Mouse (Mus musculus) intestine, embryonic 15.5 days (tissue): ENCODE results near the gene Tcf7l1. TPM values are rescaled to one million over a fixed set of nuclear protein-coding genes. Genes with fewer than 3 reads are reported as not detected.
A peak's percentile ranks its signal among the peaks of the same experiment; 100 is the strongest.

ENCODE experiments used
- ATAC-seq: fragments of 200-750 bp; cut with Nextera tagmentation; 2 replicates; pipeline ENCODE4 v1.8.0; 2017; ENCODE audit warnings: moderate TSS enrichment, moderate library complexity
- H3K27ac ChIP-seq: fragments of 300-500 bp; sonication (generic); 2 replicates; pipeline ENCODE4 v1.5.1; 2015; ENCODE audit warnings: mild to moderate bottlenecking, inconsistent platforms
- H3K27me3 ChIP-seq: fragments of 300-500 bp; sonication (generic); replicated peaks from 2 replicates; pipeline ENCODE4 v1.6.1; 2015; ENCODE audit warnings: inconsistent platforms
- H3K36me3 ChIP-seq: fragments of 300-500 bp; sonication (generic); 2 replicates; pipeline ENCODE4 v1.6.1; 2015; ENCODE audit warnings: inconsistent platforms
- H3K4me1 ChIP-seq: fragments of 300-500 bp; sonication (generic); replicated peaks from 2 replicates; pipeline ENCODE4 v1.6.1; 2015; ENCODE audit warnings: inconsistent platforms
- H3K4me2 ChIP-seq: fragments of 300-500 bp; sonication (generic); replicated peaks from 2 replicates; pipeline ENCODE4 v1.6.1; 2015; ENCODE audit warnings: mild to moderate bottlenecking, inconsistent platforms
- H3K4me3 ChIP-seq: fragments of 300-500 bp; sonication (generic); replicated peaks from 2 replicates; pipeline ENCODE4 v1.5.1; 2015; ENCODE audit warnings: inconsistent platforms
- H3K9ac ChIP-seq: fragments of 300-500 bp; sonication (generic); 2 replicates; pipeline ENCODE4 v1.6.1; 2015; ENCODE audit warnings: inconsistent platforms
- H3K9me3 ChIP-seq: fragments of 300-500 bp; sonication (generic); 2 replicates; pipeline ENCODE4 v1.6.1; 2016; ENCODE audit warnings: inconsistent platforms
- WGBS: fragments of 180-500 bp; shearing (Covaris S2); methylation state at CpG from one replicate; pipeline ENCODE4 v1.1.7; 2015; 5-methylcytosine and 5-hydroxymethylcytosine counted together
- polyA plus RNA-seq: library from polyadenylated mRNA; unstranded; fragments of >200 nt; fragmentation: Nextera tagmentation; extraction: Ambion mirVana; gene quantifications from 2 replicates; pipeline ENCODE4 v1.2.1, GENCODE M21; 2015

Gene Tcf7l1
- polyA plus RNA-seq, 1 experiment from 2014 or later, result 15.0 TPM

DNA sequence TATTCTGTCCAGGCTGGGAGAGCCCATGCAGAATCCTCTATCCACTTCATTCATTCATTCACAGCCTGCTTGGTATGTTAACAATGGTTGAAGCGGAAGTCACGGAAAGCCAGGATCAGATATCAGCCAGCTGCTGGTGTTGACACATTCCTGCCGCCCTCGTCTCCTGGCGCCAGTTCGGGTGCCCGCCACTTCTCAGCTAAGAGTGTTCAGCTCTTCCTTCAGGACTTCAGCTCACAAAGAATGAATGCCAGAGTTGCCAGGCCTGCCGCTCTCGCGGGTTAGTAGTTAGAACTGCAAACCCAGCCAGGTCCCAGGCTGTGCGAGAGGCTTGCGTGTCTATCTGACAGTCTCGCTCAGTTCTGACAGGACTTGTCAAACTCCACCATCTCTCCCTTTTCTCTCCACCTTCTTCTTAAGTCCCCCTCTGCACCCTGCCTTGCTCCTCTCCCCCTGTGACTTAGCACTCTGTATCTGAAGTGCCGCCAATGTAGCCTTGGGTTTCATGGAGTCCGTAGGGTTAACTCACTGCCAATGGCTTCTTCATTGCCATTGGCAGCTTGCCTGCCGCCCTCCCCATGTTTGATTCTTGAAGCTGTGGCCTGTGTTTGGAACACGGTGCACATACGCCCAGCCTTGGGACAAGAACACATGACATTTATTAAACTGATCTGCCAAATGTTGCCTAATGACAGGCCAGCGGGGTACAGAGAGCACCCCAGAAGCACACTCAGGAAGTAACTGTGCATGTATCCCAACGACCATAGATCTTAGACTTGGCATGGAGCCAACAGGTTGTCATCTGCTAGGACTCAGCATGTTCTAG, 48.2 kb downstream of the Tcf7l1 start:
- 35% methylated on average over 20 of the region's 20 CpGs for WGBS
- H3K27me3 ChIP-seq, result no peaks in the 10 kb centered on the region
- no peak overlapping the region for H3K9ac ChIP-seq
- peaks cover 53% of the 10 kb centered on the region for H3K4me1 ChIP-seq
- H3K9me3 ChIP-seq, result no peaks in the 10 kb centered on the region
- H3K36me3 ChIP-seq, result no peaks in the 10 kb centered on the region
- peak overlapping the region; percentile 37 for H3K4me2 ChIP-seq
- no peak overlapping the region for H3K4me3 ChIP-seq
- peak; percentile 60 for ATAC-seq
- peak overlapping the region; percentile 55 for H3K27ac ChIP-seq

DNA sequence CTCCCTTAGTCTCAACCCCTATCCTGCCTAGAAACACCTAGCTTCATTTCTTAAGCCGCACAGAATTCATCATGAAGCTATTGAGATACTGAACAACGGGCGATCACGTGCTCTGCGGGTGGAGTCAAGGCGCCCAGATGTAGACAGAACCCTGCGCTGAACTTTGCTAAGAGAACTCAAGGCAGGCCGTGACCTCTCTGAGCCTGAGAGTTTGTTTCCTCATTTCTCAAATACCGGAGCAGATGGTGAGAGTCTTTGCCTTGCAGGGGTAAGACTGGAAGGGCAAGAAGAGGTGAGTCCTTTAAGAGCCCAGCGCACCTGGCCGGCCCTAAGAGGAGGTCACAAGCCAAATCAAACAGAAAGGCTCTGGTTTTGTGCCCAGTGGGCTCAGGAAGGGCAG, 52.2 kb downstream of the Tcf7l1 start:
- no peak overlapping the region for H3K27ac ChIP-seq
- 77% methylated on average over 11 of the region's 11 CpGs for whole genome bisulfite sequencing
- ATAC-seq, result no peak

DNA sequence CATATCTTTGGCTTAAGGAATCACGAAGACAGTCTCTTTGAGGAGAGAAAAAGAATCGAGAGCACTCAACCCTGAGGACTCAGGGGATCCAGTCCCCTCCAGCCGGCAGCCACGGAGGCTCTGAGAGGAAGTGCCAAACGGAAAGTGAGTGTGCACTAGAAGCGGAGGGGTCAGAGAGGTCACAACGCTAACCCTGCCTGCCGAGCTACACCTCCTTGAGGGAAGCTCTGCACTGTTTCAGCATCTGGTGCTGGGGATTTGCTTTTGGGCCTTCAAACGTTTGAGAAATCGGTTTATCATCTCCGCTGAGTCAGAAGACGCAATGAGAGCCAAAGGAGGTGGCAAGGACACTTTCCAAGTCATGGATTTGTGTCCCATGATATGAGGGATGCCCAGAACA, 53.8 kb downstream of the Tcf7l1 start:
- Histone ChIP-seq H3K4me3 (no peak overlapping the region), H3K4me2 (no peak overlapping the region), H3K27ac (no peak overlapping the region), H3K36me3 (no peaks in the 10 kb centered on the region), H3K9me3 (no peaks in the 10 kb centered on the region), H3K9ac (no peak overlapping the region), H3K4me1 (peaks cover 17% of the 10 kb centered on the region), H3K27me3 (no peaks in the 10 kb centered on the region)
- ATAC-seq, result no peak
- WGBS, result 31% methylated on average over 12 of the region's 12 CpGs

More for the DNA sequence above, 52.2 kb downstream of the Tcf7l1 start:
- H3K4me2 ChIP-seq, result no peak overlapping the region
- H3K9ac ChIP-seq, result no peak overlapping the region
- H3K4me3 ChIP-seq, result no peak overlapping the region
- H3K36me3 ChIP-seq, result no peaks in the 10 kb centered on the region
- no peaks in the 10 kb centered on the region for H3K9me3 ChIP-seq
- H3K4me1 ChIP-seq, result peaks cover 32% of the 10 kb centered on the region
- no peaks in the 10 kb centered on the region for H3K27me3 ChIP-seq

DNA sequence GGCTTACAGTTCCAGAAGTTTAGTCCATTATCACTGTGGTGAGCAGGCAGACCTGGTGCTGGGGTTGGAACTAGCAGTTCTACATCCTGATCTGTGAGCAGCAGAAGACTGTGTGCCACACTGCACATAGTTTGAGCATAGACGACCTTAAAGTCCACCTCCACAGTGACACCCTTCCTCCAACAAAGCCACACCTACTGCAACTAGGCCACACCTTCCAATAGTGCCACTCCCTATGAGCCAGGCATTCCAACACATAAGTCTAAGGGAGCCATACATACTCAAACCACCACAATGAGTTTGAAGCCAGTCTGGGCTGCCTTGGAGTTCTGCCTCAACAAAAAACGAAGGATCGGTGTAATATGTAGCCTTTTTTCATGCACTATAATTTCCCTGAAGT, 55.7 kb downstream of the Tcf7l1 start:
- Histone ChIP-seq H3K9me3 (no peaks in the 10 kb centered on the region), H3K4me3 (no peak overlapping the region), H3K36me3 (no peaks in the 10 kb centered on the region), H3K9ac (no peak overlapping the region), H3K27me3 (no peaks in the 10 kb centered on the region), H3K4me1 (peaks cover 16% of the 10 kb centered on the region), H3K27ac (no peak overlapping the region), H3K4me2 (no peak overlapping the region)
- ATAC-seq, result peak; percentile 26; the same call in 1 of the 2 replicates
- 87% methylated on average over 3 of the region's 3 CpGs for WGBS

GRCm38 (mm10) chr6:72732109-72732508, 56.9 kb downstream of the Tcf7l1 start:
- Histone ChIP-seq H3K9ac (no peak overlapping the region), H3K4me1 (peaks cover 9% of the 10 kb centered on the region), H3K27ac (no peak overlapping the region), H3K27me3 (no peaks in the 10 kb centered on the region), H3K9me3 (no peaks in the 10 kb centered on the region), H3K36me3 (no peaks in the 10 kb centered on the region), H3K4me3 (no peak overlapping the region), H3K4me2 (no peak overlapping the region)
- no peak for ATAC-seq
- WGBS, result 81% methylated on average over 4 of the region's 4 CpGs

DNA sequence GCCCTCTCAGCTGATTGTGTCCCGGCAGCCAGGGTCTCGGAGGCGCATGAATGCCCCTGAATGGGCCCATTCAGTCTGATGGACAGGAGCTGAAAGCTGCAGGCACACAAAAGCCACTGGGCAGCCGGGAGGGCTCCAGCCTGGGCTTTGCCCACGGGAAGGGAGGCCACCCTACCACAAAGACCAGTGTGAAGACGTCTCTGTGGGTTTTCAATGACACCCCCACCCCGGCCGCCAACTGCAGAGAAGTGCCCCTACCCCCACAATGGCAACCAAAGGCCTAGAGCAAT, 58.5 kb downstream of the Tcf7l1 start:
- no peaks in the 10 kb centered on the region for H3K27me3 ChIP-seq
- peaks cover 6% of the 10 kb centered on the region; the same call in 1 of the 2 replicates for H3K4me1 ChIP-seq
- no peaks in the 10 kb centered on the region for H3K36me3 ChIP-seq
- ATAC-seq, result no peak
- no peak overlapping the region for H3K27ac ChIP-seq
- H3K9me3 ChIP-seq, result no peaks in the 10 kb centered on the region
- no peak overlapping the region for H3K4me2 ChIP-seq
- WGBS, result 77% methylated on average over 8 of the region's 8 CpGs
- no peak overlapping the region for H3K4me3 ChIP-seq
- H3K9ac ChIP-seq, result no peak overlapping the region

- peaks cover under 1% of the 10 kb centered on the region; the same call in 1 of the 2 replicates for H3K4me1 ChIP-seq
- H3K27ac ChIP-seq, result no peak overlapping the region
- no peaks in the 10 kb centered on the region for H3K27me3 ChIP-seq
- 76% methylated on average over 14 of the region's 14 CpGs for WGBS
- H3K4me2 ChIP-seq, result no peak overlapping the region
- H3K4me3 ChIP-seq, result no peak overlapping the region
- H3K9me3 ChIP-seq, result no peaks in the 10 kb centered on the region
- H3K9ac ChIP-seq, result no peak overlapping the region
- no peaks in the 10 kb centered on the region for H3K36me3 ChIP-seq
- no peak for ATAC-seq
Measured at GRCm38 (mm10) chr6:72729831-72730559, 59.1 kb downstream of the Tcf7l1 start.

- Histone ChIP-seq H3K27ac (no peak overlapping the region), H3K4me2 (no peak overlapping the region), H3K9me3 (no peaks in the 10 kb centered on the region), H3K9ac (no peak overlapping the region), H3K4me3 (no peak overlapping the region), H3K4me1 (peaks cover 9% of the 10 kb centered on the region), H3K36me3 (no peaks in the 10 kb centered on the region), H3K27me3 (no peaks in the 10 kb centered on the region)
- 61% methylated on average over 6 of the region's 6 CpGs for WGBS
- ATAC-seq, result no peak
Measured at GRCm38 (mm10) chr6:72727826-72728225, 61.2 kb downstream of the Tcf7l1 start.

GRCm38 (mm10) chr6:72724494-72725180, 64.4 kb downstream of the Tcf7l1 start:
- peak; percentile 46; the same call in 1 of the 2 replicates for ATAC-seq
- Histone ChIP-seq H3K36me3 (no peaks in the 10 kb centered on the region), H3K4me3 (no peak overlapping the region), H3K27ac (no peak overlapping the region), H3K4me1 (peaks cover 13% of the 10 kb centered on the region), H3K27me3 (no peaks in the 10 kb centered on the region), H3K9me3 (no peaks in the 10 kb centered on the region), H3K4me2 (no peak overlapping the region), H3K9ac (no peak overlapping the region)
- 48% methylated on average over 8 of the region's 8 CpGs for WGBS

DNA sequence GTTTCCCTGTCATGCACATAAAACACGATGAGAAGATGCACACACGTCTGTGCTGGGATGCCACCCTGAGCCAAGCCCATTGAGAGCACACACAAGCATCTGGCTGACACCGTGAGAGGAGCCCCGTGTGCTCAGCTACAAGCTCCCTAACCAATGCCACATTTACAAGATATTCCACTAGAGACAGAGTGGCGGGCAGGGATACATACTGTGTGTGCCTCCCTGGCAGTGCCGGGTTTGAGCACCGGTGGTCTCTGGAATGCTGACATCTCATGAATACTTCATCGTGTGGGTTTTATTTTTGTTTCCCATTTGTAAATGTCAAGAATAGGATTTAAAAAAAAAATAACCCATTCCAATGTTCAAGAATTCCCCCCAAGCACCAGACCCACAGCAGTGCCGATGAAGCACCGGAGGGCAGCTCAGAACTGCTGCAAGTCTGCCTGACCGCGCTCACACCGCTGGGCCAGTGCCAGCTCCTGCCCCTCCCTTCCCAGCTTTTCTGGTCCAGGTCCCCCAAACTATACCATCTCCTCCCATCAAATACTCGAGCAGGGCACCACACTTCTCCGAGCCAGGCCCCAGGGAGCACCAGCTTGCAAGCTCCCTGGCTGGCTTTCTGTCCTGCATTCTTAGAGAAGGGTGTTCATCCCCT, 65.2 kb downstream of the Tcf7l1 start:
- H3K4me2 ChIP-seq, result no peak overlapping the region
- no peak overlapping the region for H3K27ac ChIP-seq
- H3K27me3 ChIP-seq, result no peaks in the 10 kb centered on the region
- no peak overlapping the region for H3K4me3 ChIP-seq
- peaks cover 13% of the 10 kb centered on the region for H3K4me1 ChIP-seq
- no peak for ATAC-seq
- no peaks in the 10 kb centered on the region for H3K9me3 ChIP-seq
- 74% methylated on average over 15 of the region's 15 CpGs for WGBS
- no peaks in the 10 kb centered on the region for H3K36me3 ChIP-seq
- no peak overlapping the region for H3K9ac ChIP-seq

DNA sequence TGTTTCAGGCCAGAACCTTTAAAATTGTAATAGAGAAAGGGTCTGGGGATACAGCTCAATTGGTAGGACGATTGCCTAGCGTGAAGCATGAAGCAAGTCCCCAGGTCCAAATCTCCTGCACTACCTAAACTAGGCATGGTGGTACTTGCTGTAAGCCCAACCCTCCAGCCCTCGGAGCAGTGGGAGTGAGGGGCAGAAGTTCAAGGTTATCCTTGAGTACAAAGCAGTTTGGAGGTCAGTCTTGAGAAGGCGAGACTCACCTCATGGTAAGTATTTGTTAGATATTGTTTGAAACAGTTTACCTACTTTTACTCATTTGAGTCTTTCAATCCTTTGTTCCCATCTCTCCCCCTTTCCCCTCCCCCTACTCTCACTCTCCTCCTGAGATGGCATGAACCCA, 65.9 kb downstream of the Tcf7l1 start:
- Histone ChIP-seq H3K27me3 (no peaks in the 10 kb centered on the region), H3K9ac (no peak overlapping the region), H3K4me1 (peaks cover 13% of the 10 kb centered on the region), H3K9me3 (no peaks in the 10 kb centered on the region), H3K4me3 (no peak overlapping the region), H3K4me2 (no peak overlapping the region), H3K27ac (no peak overlapping the region), H3K36me3 (no peaks in the 10 kb centered on the region)
- ATAC-seq, result no peak
- 84% methylated on average over 4 of the region's 4 CpGs for WGBS

DNA sequence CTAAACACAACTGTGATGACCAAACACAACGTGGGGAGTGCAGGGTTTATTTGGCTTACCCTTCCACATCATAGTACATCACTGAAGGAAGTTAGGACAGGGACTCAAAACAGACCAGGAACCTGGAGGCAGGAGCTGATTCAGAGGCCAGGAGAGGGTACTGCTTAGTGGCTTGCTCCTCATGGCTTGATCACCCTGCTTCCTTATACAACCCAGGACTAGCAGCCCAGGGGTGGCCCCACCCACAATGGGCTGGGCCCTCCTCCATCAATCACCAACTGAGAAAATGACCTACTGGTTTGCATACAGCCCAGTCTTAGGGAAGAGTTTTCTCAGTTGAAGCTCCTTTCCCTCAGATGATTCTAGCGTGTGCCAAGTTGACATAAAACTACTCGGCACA, 68.2 kb downstream of the Tcf7l1 start:
- no peak for ATAC-seq
- WGBS, result 68% methylated on average over 3 of the region's 3 CpGs
- Histone ChIP-seq H3K4me2 (no peak overlapping the region), H3K36me3 (no peaks in the 10 kb centered on the region), H3K27me3 (no peaks in the 10 kb centered on the region), H3K4me3 (no peak overlapping the region), H3K27ac (no peak overlapping the region), H3K9me3 (no peaks in the 10 kb centered on the region), H3K9ac (no peak overlapping the region), H3K4me1 (peaks cover 13% of the 10 kb centered on the region)
